Mouse (Mus musculus) megakaryocyte progenitor cell, adult 5-6 weeks (primary cell): ENCODE measurements at regions not wholly inside any gene's neighbourhood (a gene's known extent, or its start where the extent isn't known, plus 50 kb on each side); places are given as distances from the start of the nearest gene placed in this dataset.

ENCODE experiments used
- ATAC-seq: replicated peaks from 2 replicates; pipeline ENCODE4 v1.8.0; 2016; ENCODE audit warnings: mild to moderate bottlenecking, moderate TSS enrichment, inconsistent platforms; ENCODE audit not compliant: poor library complexity

DNA sequence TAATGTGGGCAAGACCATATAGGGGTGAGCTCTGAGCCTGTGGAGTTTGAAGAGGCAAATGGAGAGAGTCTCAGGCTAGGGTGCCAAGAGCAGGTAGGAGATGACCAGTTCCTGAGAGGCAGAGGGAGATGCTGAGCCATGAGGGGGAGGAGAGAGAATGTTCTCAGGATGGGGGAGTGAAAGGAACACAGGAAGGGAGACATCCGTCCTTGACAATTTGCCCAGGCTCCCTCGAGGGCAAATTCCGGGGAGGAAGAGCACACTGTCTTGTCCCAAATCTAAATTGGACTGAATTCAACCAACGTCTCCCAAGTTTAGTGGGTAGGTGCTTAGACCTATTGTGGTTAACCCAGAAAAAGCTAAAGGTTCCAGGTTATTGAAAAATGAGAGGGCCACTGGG lies 81.2 kb upstream of the Nck2 start:
- ATAC-seq = no peak

DNA sequence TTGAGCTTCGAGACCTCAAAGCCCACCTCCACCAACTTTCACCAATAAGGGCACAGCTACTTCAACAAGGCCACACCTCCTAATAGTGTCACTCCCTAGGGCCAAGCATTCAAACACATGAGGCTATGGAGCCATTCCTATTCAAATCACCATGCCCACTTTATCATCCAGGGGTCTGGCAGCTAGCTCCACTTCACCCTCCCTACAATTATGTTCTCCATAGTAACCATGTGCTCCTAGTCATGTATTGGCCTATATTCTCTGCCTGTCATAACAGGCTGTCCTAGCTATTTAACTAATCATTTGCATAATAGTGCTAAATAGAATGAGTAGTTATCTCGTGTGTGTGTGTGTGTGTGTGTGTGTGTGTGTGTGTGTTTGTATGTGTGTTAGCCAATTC lies 77.9 kb upstream of the Nck2 start:
- ATAC-seq = no peak

DNA sequence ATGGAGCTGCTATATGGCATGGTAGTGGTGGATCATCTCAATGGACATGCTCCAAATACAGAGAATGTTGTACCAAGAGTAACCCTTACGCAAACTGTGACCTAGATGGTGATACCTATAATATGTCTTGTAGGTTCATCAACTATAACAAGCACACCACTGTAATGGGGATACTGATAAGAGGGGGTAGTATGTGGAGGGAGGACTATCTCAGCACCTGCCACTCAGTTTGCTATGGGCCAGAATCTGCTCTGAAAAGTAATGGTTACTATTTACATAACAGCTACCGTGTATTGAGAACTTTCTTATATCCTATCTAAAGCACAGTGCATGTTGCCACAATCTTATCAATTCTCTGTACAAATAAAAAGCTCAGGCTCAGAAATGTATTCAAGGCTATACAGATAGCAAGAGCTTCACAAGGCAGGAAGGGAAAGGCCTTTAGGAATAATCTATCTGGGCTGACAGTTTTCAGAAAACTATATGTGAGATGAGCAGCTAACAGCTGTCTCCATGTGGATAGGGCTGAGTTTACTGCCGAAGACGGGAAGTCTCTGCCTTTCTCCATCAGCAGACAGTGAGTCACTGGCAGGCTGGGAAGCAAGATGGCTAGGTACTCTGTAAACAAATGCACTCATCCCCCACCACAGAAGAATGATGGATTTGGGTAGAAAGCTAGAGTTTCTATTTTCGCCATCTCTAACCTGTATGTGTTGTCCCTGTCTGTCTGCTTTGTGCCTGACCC lies 77.1 kb upstream of the Nck2 start:
- peak; percentile 57 for ATAC-seq

DNA sequence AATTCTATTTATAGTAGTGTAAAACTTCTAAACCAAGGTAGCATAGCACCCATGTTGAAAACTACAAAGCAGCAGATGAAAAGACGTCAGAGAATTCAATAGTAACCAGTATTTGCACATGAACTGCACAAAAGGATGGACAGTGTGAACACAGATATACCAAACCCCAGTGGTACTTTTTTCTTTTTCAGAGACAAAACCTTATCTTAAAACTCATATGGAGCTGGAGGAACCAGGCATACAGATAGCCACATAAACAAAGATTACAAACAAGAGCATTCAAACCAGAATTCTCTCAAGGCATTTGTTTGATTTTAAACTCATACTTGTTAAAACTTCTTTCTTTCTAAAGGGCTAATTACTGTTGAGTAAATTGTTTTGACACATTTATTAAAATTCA lies 72.5 kb upstream of the Nck2 start:
- ATAC-seq = peak; percentile 71

DNA sequence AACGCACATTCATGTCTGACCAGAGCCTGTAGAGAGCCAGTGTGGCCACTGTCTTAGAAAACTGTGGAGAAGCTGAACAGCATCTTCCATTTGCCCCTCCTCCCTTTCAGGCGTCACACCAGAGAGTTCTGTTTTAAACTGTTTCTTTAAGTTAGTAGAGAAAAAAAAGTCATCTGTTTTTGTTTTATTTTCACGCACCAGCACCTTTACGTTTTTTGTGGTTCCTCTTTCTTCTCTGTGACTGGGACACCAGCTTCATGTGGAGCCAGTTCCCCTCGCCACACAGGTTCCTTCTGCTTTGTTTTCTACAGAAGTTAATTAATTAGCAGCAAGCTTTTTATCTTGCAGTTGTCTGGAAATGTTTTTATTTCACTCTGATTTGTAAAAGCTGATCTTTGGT lies 69.4 kb upstream of the Nck2 start:
- ATAC-seq = peak; percentile 60

DNA sequence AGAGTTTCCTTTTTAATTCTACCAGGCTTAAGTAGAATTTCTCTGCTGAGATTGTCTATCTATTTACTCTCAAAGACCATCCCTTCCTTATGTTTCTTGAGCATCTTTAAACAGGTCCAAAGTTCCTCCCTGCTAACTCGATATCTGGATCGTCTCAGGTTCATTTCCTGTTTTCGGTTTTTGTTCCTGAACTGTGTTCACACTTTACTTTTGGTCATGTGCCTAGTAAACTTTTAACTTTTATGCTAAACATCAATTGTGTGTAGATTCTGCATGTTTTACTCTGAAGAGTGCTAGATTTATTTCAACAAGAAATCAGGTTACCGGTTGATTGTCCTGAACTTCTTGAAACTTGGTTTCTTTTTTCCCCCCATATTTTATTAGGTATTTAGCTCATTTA lies 68.5 kb upstream of the Nck2 start:
- ATAC-seq = 0 out of 2 replicates have a peak, but pooled peaks have one; percentile 26

DNA sequence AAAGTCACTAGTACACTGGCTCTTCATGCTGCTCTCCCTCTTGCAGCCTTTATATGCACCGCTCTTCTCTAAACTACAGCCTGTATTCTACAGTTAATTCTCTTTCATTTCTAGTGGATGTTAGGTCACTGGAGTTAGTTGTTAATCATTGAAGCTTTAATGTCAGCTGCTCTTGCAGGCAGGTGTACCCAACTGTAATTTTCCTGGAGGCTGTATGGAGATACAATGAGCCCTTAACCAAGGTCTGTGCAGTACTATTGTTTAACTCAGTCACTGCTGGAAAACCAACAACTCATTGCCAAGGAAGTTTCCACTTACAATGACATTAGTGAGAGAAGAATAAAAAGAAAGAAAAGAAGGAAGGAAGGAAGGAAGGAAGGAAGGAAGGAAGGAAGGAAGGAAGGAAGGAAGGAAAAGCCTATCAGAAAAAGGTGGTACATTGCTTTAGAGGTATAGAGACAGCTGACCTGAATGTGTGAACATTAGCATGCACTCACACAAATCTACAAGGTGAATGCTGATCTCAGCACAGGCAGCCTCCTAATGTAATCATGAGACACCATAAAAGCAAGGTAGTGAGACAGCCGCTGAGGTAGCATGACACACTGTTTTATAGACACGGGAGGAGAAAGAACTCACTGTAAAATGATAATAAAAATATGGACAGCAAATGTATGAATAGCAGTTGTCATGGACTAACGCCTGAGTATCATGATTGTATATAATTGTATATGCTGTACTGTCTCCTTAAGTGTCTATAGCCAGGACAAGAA lies 66.7 kb upstream of the Nck2 start:
- ATAC-seq = no peak

DNA sequence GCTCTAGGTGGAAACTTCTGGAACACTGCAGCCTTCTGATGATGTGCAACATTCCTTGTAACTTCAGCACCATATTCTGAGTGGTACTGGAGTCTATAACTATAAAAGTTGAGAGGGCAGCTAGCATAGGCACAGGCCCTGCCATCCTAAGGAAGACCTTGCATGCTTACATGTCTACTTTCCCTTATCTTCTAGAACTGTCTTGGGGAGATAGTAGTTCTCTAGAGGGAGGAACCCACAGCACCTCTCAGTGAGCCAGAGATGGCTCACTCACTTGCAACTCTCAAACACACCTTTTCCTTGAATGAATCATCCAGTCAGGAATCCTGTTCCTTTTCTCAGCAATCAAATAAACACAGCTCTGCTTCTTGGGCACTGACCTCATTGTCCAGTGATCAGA lies 59.4 kb upstream of the Nck2 start:
- ATAC-seq = peak; percentile 52; the same call in 1 of the 2 replicates

DNA sequence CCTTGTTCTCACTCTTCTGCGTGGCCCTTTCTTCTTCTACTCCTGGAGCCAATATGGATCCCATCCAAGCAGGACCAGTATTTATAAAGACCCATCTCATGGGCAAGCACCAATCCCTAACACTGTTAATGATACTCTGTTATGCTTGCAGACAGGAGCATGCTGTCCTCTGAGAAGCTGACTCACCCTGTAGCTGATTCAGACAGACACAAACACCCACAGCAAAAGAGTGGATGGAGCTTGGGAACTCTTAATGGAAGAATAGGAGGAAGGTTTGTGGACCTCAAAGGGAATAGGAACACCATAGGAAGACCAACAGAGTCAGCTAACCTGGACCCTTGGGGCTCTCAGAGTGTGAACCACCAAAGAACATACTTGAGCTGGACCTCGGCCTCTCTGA lies 50.3 kb upstream of the Nck2 start:
- ATAC-seq = no peak
